Mouse (Mus musculus): ENCODE measurements at regions not wholly inside any gene's neighbourhood (a gene's known extent, or its start where the extent isn't known, plus 50 kb on each side); places are given as distances from the start of the nearest gene placed in this dataset.
A peak's percentile ranks its signal among the peaks of the same experiment; 100 is the strongest.

DNA sequence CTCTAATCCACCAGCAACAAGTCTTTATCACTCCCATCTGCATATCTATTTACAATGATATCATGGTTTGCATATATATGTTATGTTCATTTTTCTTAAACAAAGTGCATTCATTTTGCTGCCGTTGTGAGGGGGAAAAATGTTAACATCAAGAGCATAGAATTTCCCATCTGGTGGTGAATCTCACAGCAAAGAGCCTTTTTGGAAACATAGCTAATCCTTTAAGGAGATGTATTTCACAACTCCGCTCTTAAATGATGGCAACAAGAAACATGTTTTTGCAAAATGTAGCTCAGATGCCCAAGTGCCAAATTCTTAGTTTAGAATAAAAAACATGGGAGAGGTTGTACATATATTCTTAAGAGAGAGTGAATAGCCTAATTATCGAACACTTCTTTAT lies 99.3 kb upstream of the Col1a2 start:
- DNase-seq = no peak

GRCm38 (mm10) chr6:4407748-4408147 lies 96.9 kb upstream of the Col1a2 start:
- DNase-seq = no peak

DNA sequence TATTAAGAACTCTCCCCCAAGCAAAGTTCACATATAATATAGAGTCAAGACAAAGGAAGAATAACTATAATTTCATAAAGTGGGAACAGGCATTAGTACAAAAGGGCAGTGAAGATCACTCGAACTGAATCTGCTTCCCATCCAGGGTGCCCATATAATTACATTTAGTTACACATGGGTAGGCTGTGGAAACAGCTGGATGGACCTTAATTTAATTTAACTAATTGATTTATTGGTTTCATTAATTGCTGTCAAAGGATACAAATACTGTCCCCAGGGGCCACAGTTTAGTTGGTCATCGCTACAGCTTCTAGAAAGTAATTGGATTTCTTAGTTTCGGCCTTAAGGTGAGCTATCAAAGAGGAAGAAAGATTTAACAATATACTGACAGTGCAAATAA lies 91.4 kb upstream of the Col1a2 start:
- DNase-seq = no peak

DNA sequence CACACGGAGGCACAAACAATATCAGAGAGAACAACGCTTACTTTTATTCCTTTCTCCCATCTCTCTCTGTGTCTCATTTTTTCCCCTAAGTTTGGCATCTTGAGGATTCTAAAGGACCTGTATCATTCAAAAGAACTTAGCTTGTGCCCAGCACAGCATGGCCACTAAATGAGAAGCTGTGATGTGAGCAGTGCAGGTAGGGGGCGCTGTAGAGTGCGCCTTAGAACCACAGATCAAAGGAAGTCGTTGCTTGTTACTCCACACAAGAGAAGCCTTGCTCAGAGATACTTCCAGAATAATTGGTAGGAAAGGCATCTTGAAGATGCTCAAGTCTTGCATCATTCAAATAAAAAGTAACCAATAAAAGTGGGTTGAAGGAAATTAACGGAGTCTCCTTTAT lies 90.4 kb upstream of the Col1a2 start:
- peak; percentile 42 for DNase-seq

- no peak for DNase-seq
Observed at GRCm38 (mm10) chr6:4415206-4415605, 89.4 kb upstream of the Col1a2 start.

- no peak for DNase-seq
Observed at GRCm38 (mm10) chr6:4417247-4417709, 87.3 kb upstream of the Col1a2 start.

DNA sequence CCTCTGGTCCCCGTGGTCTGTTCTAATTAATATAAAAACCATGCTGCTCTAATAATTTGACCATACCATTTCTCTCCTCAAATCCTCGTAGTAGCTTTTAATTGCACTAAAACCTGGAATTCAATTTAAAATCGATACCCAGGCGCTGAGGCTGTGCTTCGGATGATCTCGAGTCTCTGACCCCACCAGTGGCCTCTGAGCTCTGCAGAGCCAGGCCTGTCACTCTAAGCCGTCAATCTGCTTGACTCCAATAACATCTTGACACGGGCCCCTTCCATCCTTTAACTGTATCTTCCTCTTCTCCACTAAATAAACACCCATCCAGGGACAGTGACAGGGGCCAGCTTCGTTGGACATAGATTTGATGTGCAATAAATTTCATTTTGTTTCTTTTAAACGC lies 86.2 kb upstream of the Col1a2 start:
- no peak for DNase-seq

DNA sequence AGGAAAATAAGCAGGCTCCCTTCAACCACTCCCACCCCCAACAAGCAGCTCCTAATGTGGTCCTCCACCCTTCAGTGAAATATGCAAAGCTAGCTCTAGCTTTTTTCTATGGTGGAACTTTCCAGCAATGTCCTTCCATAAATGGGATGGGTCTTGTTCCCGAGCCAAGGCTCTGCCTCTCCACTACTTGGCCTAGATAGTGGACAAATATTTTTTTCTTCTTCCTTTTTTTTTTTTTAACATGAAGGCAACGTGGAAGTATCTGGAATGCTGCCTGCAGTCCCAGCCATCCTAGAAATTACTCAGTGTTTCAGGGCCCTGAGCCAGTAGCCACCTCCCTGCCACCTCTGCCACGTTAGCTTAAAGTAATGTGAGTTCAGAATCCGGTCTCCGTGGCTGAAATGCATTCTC lies 85.7 kb upstream of the Col1a2 start:
- no peak for DNase-seq

DNA sequence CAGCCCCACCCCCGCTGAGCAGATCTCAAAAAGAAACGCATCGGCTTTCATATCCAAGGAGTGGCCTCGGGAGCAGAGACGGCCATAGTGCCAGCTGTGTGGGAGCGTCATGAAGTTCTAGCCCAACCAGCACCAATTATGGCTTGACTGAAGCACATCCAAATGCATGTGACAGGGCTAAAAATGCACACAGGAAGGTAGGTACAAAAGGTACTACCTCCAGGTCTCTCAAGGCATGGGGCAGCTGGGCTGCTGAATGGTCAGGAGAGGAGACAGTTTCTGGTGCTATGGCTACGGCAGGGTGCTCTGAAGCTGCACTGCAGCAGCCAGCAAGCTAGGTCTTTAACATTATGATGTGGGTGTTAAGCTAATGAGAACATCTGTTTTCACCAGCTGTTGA lies 83.1 kb upstream of the Col1a2 start:
- no peak for DNase-seq

DNA sequence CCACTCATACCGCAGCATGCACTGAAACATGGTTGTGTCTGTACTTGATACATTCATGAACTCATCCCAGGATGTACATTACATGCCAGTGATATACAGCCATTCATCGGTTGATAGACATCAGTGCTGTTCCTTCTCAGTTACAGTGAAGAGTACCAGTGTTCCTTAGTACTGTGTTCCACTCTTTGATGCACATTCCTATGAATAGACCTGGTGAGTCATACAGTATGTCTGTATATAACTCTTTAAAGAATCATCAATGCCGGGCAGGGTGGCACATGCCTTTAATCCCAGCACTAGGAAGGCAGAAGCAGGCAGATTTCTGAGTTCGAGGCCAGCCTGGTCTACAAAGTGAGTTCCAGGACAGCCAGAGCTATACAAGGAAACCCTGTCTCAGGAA lies 77.5 kb upstream of the Col1a2 start:
- DNase-seq = no peak

- no peak for DNase-seq
Observed at GRCm38 (mm10) chr6:4430704-4431310, 73.8 kb upstream of the Col1a2 start.

DNA sequence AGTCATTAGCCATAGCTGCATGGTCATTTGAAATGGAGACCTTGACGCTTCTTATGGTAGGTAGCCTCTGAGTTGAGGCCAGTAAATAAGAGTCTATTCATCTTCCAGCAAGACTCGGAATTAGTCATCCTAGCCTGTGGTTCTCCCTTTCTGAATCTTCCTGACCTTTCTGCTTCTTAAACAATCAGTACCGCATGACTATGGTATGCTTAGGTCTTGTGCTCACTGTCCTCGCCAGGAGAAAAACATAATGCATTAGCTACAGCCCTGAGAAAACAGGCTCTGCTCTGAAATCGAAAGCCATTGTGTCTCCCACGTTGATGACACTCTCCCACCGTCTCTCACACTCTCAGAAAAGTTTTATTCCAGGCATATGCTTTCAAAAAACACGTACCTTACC lies 72.4 kb upstream of the Col1a2 start:
- DNase-seq = no peak

DNA sequence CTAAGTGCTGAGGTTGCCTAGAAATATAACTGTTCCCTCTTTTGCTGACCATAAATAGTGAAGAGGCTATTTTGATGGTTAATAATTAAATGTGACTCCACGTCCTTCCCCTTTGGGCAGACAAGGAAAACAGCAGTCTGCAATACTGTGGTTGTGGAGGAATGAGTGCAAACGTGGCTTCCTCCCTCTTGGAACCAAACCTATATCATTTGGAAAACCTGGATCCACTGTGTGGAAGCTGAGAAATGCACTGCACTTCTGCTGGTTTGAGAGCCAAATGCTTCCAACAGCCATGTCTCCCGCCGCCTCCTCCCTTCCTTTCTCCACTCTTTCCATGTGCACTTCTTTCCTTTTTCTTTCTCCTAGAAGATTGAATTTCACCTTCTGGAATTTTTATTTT lies 68.2 kb upstream of the Col1a2 start:
- DNase-seq = no peak

DNA sequence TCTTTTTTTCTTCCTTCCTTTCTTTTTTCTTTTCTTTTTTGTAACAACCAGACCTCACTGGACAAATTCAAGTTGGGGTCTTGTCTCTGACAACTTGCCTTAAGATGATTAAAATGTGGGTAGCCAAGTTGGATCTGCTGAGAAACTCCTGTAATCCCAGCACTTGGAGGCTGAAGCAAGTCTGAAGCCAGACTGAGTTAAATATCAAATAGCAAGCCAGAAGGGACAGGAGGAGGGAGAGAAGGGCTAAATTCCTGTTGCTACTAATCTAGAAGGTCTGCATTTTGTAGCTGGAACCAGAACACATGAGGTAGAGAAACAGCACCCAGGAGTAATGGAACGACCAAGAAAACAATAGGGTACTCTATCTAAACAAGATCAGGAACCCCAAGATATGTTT lies 67.7 kb upstream of the Col1a2 start:
- DNase-seq = no peak

DNA sequence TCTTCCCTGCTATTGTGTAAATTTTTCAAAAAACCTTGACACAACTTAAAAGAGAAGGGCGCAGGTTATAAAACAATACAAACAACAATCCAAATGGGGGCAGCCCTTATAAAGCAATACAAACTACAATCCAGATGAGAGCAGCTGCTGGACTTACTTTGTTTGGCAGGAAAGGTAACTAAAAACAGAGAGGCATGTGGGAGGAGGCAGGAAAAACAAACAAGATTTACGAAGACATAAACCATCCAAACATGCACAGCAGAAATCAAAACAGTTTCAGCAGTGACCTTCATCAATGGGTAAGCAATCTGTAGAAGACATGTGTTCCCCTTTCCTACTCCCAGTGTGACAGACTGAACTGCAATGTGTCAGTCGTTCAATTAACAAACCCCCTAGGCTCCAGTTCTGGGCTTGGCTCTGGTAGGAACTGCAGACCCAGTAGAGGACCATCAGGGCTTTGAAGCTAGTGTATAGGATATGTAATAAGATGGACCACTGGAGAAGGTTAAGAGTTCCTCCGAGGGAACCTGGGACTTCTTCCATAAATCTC lies 62.9 kb upstream of the Col1a2 start:
- DNase-seq = no peak

GRCm38 (mm10) chr6:4445906-4446305 lies 58.7 kb upstream of the Col1a2 start:
- DNase-seq = no peak

DNA sequence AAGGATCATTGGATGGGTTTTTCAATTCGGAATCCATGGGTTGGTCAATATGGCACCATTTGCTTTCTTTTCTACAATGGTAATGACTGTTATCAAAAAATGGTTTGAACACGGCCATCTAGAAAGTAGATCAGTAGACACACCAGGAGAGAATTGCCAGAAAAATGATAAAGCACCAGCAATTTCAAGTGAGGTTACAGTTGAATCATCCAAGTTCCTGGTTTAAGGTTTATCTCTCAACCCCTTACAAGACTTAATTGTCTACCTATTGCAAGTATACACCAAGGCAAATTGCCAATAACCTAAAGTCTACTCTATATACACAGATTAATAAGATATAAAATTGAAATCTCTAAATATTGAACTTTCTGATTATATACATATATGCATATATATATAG lies 53.4 kb upstream of the Col1a2 start:
- no peak for DNase-seq

All from liver (tissue).